Mouse (Mus musculus) gastrocnemius, postnatal 25 days (tissue): ENCODE results near the gene Vmn1r138. TPM values are rescaled to one million over a fixed set of nuclear protein-coding genes. Genes with fewer than 3 reads are reported as not detected.
"Not testable (repeated sequence)": the region's sequence is repeated elsewhere in the genome, so short reads cannot be mapped to it uniquely, and the experiment has no call there.

Experiments used
- DNase-seq: peaks from one replicate; pipeline ENCODE4 v3.0.0; 2022
- long read RNA-seq, 2 experiments: library from polyadenylated mRNA; stranded (forward); transcript quantifications; one replicate each; pipeline ENCODE4 v2.0.0; 2021
- total RNA-seq, 2 experiments: library from RNA; stranded (reverse); gene quantifications; 1 replicate in 1 of 2; 2 replicates in 1 of 2; pipeline ENCODE4 v1.2.3; 2021

Gene Vmn1r138
- not detected for total RNA-seq
- long read RNA-seq, experiment 1, result 0 reads
- long read RNA-seq, experiment 2, result 0 reads

DNA sequence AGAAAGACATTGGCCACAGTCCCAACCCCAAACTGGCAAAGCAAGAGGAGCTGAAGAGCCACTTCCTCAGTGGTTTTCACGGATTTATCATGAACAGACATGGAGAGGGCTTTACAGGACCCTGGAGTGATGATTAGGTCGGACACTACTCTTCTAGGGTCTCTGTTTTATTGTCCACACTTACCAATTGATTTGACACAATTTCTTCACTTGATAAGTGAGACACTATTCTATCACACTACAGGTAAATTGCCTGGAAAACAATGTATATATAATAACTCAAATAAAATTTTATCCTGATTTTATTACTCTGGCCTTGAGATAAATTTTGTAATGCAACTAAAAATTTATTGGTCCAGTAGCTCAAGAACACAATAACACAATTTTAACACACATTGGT lies at the start of gene Vmn1r138:
TSS of gene Vmn1r138 (minus strand) at position 101 of the 400 bp plus-strand sequence.
- DNase-seq, result not testable (repeated sequence)

DNA sequence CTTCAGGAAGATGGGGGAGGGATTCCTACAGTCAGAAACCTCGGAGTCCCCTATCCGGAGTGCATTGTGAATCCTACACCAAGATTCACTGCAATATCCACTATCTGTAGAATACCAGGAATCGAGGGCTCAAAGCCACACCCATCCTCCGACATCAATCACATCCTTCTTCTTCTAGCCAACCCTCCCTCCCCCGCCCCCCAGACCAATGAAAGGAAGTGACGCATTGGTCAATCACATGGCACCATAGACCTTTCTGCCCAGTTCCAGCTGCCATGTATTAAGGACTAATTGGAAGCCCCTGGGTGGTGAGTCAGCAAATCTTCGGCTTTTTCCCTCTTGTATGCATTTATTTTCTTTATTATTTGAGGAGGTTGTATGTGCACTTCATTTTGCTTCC lies 40.1 kb upstream of the Vmn1r138 start, which contains the start of gene Vmn1r139:
TSS of gene Vmn1r139 (plus strand) at position 301 of the 400 bp plus-strand sequence.
- not testable (repeated sequence) for DNase-seq

DNA sequence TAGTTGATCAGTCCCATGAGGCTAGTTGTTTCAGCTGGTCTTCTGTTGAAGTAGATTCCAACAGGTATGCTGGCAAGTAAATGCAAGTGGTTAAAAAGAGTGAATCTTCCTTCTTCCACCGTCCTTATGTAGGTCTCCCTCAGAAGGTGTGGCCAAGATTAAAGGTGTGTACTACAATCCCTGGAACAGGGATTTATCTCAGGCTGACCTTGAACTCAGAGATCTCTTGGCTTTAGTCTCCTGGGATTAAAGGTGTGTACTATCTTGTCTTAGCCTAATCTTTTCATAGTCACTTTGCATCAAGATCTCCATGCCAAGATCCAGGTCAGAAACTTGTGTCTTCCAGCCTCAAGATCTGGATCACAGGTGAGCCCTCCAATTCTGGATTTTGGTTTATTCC lies 27.5 kb upstream of the Vmn1r138 start, which contains the start of gene Gm6176:
TSS of gene Gm6176 (minus strand) at position 101 of the 400 bp plus-strand sequence.
- not testable (repeated sequence) for DNase-seq

DNA sequence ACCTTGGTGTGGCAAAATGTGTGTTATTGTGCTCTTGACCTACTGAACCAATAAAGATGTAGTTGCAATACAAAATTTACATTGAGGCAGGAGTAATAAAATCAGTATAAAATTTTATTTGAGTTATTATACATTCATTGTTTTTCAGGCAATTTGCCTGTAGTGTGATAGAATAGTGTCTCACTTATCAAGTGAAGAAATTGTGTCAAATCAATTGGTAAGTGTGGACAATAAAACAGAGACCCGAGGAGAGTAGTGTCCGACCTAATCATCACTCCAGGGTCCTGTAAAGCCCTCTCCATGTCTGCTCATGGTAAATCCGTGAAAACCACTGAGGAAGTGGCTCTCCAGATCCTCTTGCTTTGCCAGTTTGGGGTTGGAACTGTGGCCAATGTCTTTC lies 34.4 kb downstream of the Vmn1r138 start, which contains the start of gene Vmn1r137:
TSS of gene Vmn1r137 (plus strand) at position 301 of the 400 bp plus-strand sequence.
- DNase-seq, result not testable (repeated sequence)

Other genes with a start within 250 kb of the Vmn1r138 start
- not detected for gene Gm4177, start 232.2 kb downstream of the Vmn1r138 start, total RNA-seq
- not detected for gene Vmn1r135, start 196.5 kb downstream of the Vmn1r138 start, total RNA-seq
- gene Gm5725, start 184.6 kb downstream of the Vmn1r138 start, total RNA-seq, result not detected
- gene Gm5891, start 107.6 kb downstream of the Vmn1r138 start, total RNA-seq, result not detected
- gene Vmn1r137, start 34.3 kb downstream of the Vmn1r138 start, total RNA-seq, result not detected
- gene Gm6176, start 27.4 kb upstream of the Vmn1r138 start, total RNA-seq, result not detected
- gene Vmn1r139, start 40.2 kb upstream of the Vmn1r138 start, total RNA-seq, result not detected
- gene Gm16451, start 89.3 kb upstream of the Vmn1r138 start, total RNA-seq, result not detected
- not detected for gene Gm10666, start 105.8 kb upstream of the Vmn1r138 start, total RNA-seq
- gene Vmn1r142, start 135.1 kb upstream of the Vmn1r138 start, total RNA-seq, result not detected
- not detected for gene Vmn1r143, start 160.5 kb upstream of the Vmn1r138 start, total RNA-seq
- gene Gm8653, start 172.4 kb upstream of the Vmn1r138 start, total RNA-seq, result not detected
- gene Gm8453, start 200.6 kb upstream of the Vmn1r138 start, total RNA-seq, result not detected